Mouse (Mus musculus): ENCODE results near the gene Tyrobp. TPM values are rescaled to one million over a fixed set of nuclear protein-coding genes. Genes with fewer than 3 reads are reported as not detected.

Gene Tyrobp
- polyA plus RNA-seq, 1 experiment from 2014 or later: 17.9 TPM

DNA sequence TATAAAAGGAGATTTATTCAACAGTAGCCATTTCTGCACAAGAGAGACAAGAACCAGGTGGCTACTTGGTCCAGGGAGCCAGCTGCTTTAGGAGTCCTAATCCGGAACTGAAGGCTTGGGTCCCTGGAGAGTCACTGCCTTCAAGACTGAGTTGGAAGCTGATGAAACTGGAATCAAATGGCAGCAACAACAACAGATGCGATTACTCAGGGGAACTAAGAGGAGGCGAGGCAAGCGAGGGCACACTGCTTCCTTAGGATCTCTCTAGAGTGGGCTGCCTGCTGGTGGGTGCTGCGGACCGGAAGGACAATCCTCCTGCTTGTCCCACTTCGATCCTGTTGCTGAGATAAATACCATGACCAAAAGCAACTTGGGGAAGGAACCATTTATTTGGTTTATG, 13.9 kb upstream of the Tyrobp start:
- ATAC-seq (ENCODE audit: insufficient read depth, low FRiP score, low TSS enrichment): no peak
- no peaks in the 10 kb centered on the region for H3K9me3 ChIP-seq (ENCODE audit: control insufficient read depth, low read length)
- H3K27ac ChIP-seq (ENCODE audit: low read depth, low read length): no peak overlapping the region

DNA sequence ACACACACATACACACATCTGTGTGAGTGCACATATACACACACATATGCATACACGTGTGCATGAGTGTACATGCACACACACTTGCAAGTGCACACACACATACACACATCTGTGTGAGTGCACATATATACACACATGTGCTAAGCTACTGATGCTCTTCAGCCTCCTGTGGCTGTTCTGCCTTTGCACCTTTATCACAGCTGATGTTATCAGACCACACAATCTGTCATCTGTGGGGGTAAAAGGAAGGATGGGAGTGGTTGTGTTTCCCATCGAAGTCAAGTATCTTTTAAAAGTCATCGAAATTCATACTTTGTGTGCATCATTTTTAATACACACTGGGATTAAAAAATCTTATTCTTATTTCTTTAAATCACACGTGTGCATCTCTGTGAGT, 11.2 kb upstream of the Tyrobp start:
- peaks cover 4% of the 10 kb centered on the region; the same call in 1 of the 2 replicates for H3K4me1 ChIP-seq (ENCODE audit: control insufficient read depth, insufficient read depth, low read length)
- ATAC-seq (ENCODE audit: insufficient read depth, low FRiP score, low TSS enrichment): no peak
- no peak overlapping the region for H3K27ac ChIP-seq (ENCODE audit: low read depth, low read length)
- DNase-seq (ENCODE audit: low spot score): no peak
- H3K4me3 ChIP-seq (ENCODE audit: low read depth, low read length): no peak overlapping the region
- H3K36me3 ChIP-seq (ENCODE audit: control insufficient read depth, insufficient read depth, low read length): no peaks in the 10 kb centered on the region
- no peaks in the 10 kb centered on the region for H3K27me3 ChIP-seq (ENCODE audit: control insufficient read depth, insufficient read depth, low read length)
- no peaks in the 10 kb centered on the region for H3K9me3 ChIP-seq (ENCODE audit: control insufficient read depth, low read length)
- WGBS: 76% methylated on average over 4 of the region's 4 CpGs
- no peak overlapping the region for H3K9ac ChIP-seq (ENCODE audit: low read length)
- H3K4me2 ChIP-seq (ENCODE audit: low read depth): no peak overlapping the region

More for the DNA sequence above, 13.9 kb upstream of the Tyrobp start:
- WGBS: 48% methylated on average over 7 of the region's 7 CpGs
- H3K4me2 ChIP-seq (ENCODE audit: low read depth): no peak overlapping the region
- H3K9ac ChIP-seq (ENCODE audit: low read length): no peak overlapping the region
- peaks cover 4% of the 10 kb centered on the region; the same call in 1 of the 2 replicates for H3K4me1 ChIP-seq (ENCODE audit: control insufficient read depth, insufficient read depth, low read length)
- H3K36me3 ChIP-seq (ENCODE audit: control insufficient read depth, insufficient read depth, low read length): no peaks in the 10 kb centered on the region
- no peak for DNase-seq (ENCODE audit: low spot score)
- no peaks in the 10 kb centered on the region for H3K27me3 ChIP-seq (ENCODE audit: control insufficient read depth, insufficient read depth, low read length)
- H3K4me3 ChIP-seq (ENCODE audit: low read depth, low read length): no peak overlapping the region

GRCm38 (mm10) chr7:30408639-30409038, 4.9 kb upstream of the Tyrobp start:
- no peak overlapping the region for H3K27ac ChIP-seq (ENCODE audit: low read depth, low read length)
- H3K36me3 ChIP-seq (ENCODE audit: control insufficient read depth, insufficient read depth, low read length): no peaks in the 10 kb centered on the region
- H3K9me3 ChIP-seq (ENCODE audit: control insufficient read depth, low read length): no peaks in the 10 kb centered on the region
- no peak overlapping the region for H3K4me3 ChIP-seq (ENCODE audit: low read depth, low read length)
- no peak overlapping the region for H3K4me2 ChIP-seq (ENCODE audit: low read depth)
- no peaks in the 10 kb centered on the region for H3K27me3 ChIP-seq (ENCODE audit: control insufficient read depth, insufficient read depth, low read length)
- ATAC-seq (ENCODE audit: insufficient read depth, low FRiP score, low TSS enrichment) (no peak), DNase-seq (ENCODE audit: low spot score) (no peak)
- no peak overlapping the region for H3K9ac ChIP-seq (ENCODE audit: low read length)
- no peaks in the 10 kb centered on the region for H3K4me1 ChIP-seq (ENCODE audit: control insufficient read depth, insufficient read depth, low read length)
- WGBS: 79% methylated on average over 3 of the region's 3 CpGs

DNA sequence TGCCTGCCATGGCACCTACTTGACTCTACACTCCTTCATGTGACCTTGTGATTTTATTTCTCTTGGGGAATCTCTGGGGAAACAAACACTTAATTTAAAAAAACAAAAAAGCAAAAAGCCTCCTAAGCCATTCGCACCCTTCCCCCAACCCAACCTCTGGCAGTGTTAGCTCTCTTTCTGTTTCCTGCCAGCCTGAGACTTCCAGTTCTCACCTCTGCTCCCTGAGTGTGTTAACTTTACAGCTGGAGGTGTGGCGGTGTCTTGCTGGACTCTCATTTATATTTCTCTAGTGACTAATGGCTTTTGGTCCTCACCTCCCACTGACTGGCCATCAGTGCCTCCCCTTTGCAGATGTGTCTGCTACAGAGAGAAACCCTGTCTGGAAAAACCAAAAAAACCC, 3.8 kb upstream of the Tyrobp start:
- WGBS: 40% methylated on average over 2 of the region's 2 CpGs

DNA sequence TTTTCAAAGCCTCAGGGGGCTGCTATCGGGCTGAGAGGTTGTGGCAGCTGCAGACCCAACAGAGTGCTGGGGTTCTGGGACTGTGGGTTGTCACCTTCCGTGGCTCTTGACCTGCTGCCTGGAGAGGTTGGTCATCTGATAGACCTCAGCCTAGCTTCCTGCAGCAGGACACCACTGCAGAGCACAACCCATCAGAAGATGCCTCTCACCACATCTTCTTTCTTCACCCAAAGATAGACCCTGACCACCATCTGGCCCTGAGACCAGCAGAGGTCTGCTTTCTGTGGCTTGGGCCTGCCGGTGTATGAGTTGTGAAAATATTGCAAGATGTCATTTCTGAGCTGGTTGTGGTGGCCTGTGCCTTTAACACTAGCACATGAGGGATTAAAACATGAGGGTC, 2.5 kb upstream of the Tyrobp start:
- Histone ChIP-seq H3K9me3 (ENCODE audit: control insufficient read depth, low read length) (no peaks in the 10 kb centered on the region), H3K36me3 (ENCODE audit: control insufficient read depth, insufficient read depth, low read length) (no peaks in the 10 kb centered on the region), H3K4me3 (ENCODE audit: low read depth, low read length) (no peak overlapping the region), H3K27me3 (ENCODE audit: control insufficient read depth, insufficient read depth, low read length) (no peaks in the 10 kb centered on the region), H3K4me2 (ENCODE audit: low read depth) (no peak overlapping the region), H3K27ac (ENCODE audit: low read depth, low read length) (no peak overlapping the region), H3K9ac (ENCODE audit: low read length) (no peak overlapping the region), H3K4me1 (ENCODE audit: control insufficient read depth, insufficient read depth, low read length) (no peaks in the 10 kb centered on the region)
- DNase-seq (ENCODE audit: low spot score): no peak
- ATAC-seq (ENCODE audit: insufficient read depth, low FRiP score, low TSS enrichment): no peak
- WGBS: 74% methylated on average over 3 of the region's 3 CpGs

More for the DNA sequence above, 3.8 kb upstream of the Tyrobp start:
- H3K27ac ChIP-seq (ENCODE audit: low read depth, low read length): no peak overlapping the region
- H3K4me3 ChIP-seq (ENCODE audit: low read depth, low read length): no peak overlapping the region
- DNase-seq (ENCODE audit: low spot score) (no peak), ATAC-seq (ENCODE audit: insufficient read depth, low FRiP score, low TSS enrichment) (no peak)
- H3K9ac ChIP-seq (ENCODE audit: low read length): no peak overlapping the region
- no peaks in the 10 kb centered on the region for H3K27me3 ChIP-seq (ENCODE audit: control insufficient read depth, insufficient read depth, low read length)
- no peak overlapping the region for H3K4me2 ChIP-seq (ENCODE audit: low read depth)
- no peaks in the 10 kb centered on the region for H3K36me3 ChIP-seq (ENCODE audit: control insufficient read depth, insufficient read depth, low read length)
- H3K4me1 ChIP-seq (ENCODE audit: control insufficient read depth, insufficient read depth, low read length): no peaks in the 10 kb centered on the region
- H3K9me3 ChIP-seq (ENCODE audit: control insufficient read depth, low read length): no peaks in the 10 kb centered on the region

- Histone ChIP-seq H3K4me2 (ENCODE audit: low read depth) (no peak overlapping the region), H3K9ac (ENCODE audit: low read length) (no peak overlapping the region), H3K4me1 (ENCODE audit: control insufficient read depth, insufficient read depth, low read length) (no peaks in the 10 kb centered on the region), H3K9me3 (ENCODE audit: control insufficient read depth, low read length) (no peaks in the 10 kb centered on the region), H3K36me3 (ENCODE audit: control insufficient read depth, insufficient read depth, low read length) (no peaks in the 10 kb centered on the region), H3K4me3 (ENCODE audit: low read depth, low read length) (no peak overlapping the region), H3K27me3 (ENCODE audit: control insufficient read depth, insufficient read depth, low read length) (no peaks in the 10 kb centered on the region), H3K27ac (ENCODE audit: low read depth, low read length) (no peak overlapping the region)
- WGBS: 65% methylated on average over 4 of the region's 4 CpGs
- DNase-seq (ENCODE audit: low spot score) (no peak), ATAC-seq (ENCODE audit: insufficient read depth, low FRiP score, low TSS enrichment) (no peak)
Measured at GRCm38 (mm10) chr7:30412735-30413147, 819 bp upstream of the Tyrobp start.

DNA sequence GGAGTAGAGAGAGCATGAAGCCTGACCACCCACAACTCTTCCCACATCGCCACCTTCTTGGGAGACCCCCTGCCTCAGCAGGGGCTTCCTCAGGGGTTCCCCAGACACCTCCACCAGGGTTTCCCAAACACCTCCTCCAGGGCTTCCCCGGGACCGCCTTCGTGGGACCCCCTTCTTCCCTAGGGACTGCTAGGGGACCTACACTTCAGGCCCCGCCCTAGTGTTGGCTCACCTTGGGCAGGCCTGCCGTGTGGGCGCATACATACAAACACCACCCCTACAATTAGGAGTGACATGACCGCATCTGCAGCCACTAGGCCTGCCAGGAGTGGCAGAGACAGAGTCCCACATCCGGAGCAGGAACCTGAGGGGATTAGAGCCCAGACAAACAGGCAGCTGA, 4.3 kb downstream of the Tyrobp start:
- Histone ChIP-seq H3K9me3 (ENCODE audit: control insufficient read depth, low read length) (no peaks in the 10 kb centered on the region), H3K27ac (ENCODE audit: low read depth, low read length) (no peak overlapping the region), H3K4me2 (ENCODE audit: low read depth) (no peak overlapping the region), H3K4me3 (ENCODE audit: low read depth, low read length) (no peak overlapping the region), H3K36me3 (ENCODE audit: control insufficient read depth, insufficient read depth, low read length) (no peaks in the 10 kb centered on the region), H3K9ac (ENCODE audit: low read length) (no peak overlapping the region), H3K27me3 (ENCODE audit: control insufficient read depth, insufficient read depth, low read length) (peaks cover 4% of the 10 kb centered on the region; the same call in 1 of the 2 replicates), H3K4me1 (ENCODE audit: control insufficient read depth, insufficient read depth, low read length) (peaks cover 7% of the 10 kb centered on the region; the same call in 1 of the 2 replicates)
- DNase-seq (ENCODE audit: low spot score): no peak
- no peak for ATAC-seq (ENCODE audit: insufficient read depth, low FRiP score, low TSS enrichment)
- WGBS: 75% methylated on average over 9 of the region's 9 CpGs

DNA sequence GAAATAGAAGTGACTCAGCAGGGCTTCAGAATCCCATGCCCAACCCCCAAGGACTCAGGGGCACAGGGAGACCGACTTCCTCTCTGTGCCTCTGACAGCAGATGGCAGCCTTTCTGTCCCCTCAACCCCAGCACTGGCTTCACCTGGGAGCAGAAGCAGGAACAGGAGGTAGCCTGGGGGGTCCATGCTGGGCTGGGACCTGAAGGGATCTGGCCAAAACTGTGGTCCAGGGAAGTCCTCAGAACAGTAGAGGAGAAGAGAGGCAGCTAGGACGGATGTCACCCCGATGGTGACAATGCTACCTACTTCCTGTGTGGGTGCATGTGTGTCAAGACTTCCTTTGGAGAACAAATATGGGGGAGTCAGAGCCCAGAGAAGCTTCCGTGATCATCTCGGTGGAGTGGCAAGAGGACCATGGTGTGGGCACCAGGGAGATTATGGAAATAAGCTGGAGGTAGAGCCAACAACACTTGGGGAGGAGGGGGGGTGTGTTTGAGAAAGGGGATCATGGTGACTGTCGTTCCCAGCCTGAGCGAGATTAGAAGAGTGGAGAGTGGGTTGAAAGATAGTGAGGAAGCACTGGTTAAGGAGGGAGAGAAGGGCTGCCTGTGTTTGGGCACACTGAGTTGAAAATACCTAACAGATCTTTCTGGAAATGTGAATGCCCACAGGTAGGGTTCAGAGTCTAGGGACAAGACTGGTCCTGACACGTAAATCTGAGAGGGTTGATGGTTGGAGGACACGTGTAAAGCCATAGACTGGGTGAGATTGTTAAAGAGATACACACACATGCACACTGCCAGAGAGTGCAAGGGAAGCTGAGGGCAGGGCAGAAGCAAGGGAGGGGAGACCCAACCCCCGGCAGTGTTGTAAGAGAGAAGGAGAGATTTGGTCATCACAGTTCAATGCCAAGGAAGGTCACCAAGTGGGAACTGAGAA, 6.3 kb downstream of the Tyrobp start, which contains the start of gene Hcst:
Gene Hcst, minus strand, starts transcription at position 294 of the 939 bp plus-strand sequence.
- ATAC-seq (ENCODE audit: insufficient read depth, low FRiP score, low TSS enrichment): no peak
- no peak within 1 kb of the TSS for H3K4me3 ChIP-seq (ENCODE audit: low read depth, low read length)
- H3K36me3 ChIP-seq (ENCODE audit: control insufficient read depth, insufficient read depth, low read length): no peaks in the 10 kb centered on the region
- WGBS: 78% methylated on average over 10 of the region's 10 CpGs
- no peaks in the 10 kb centered on the region for H3K9me3 ChIP-seq (ENCODE audit: control insufficient read depth, low read length)
- DNase-seq (ENCODE audit: low spot score): no peak
- no peak within 1 kb of the TSS for H3K4me2 ChIP-seq (ENCODE audit: low read depth)
- H3K27me3 ChIP-seq (ENCODE audit: control insufficient read depth, insufficient read depth, low read length): peaks cover 4% of the 10 kb centered on the region; the same call in 1 of the 2 replicates
- H3K9ac ChIP-seq (ENCODE audit: low read length): no peak within 1 kb of the TSS
- H3K4me1 ChIP-seq (ENCODE audit: control insufficient read depth, insufficient read depth, low read length): peaks cover 7% of the 10 kb centered on the region; the same call in 1 of the 2 replicates
- H3K27ac ChIP-seq (ENCODE audit: low read depth, low read length): no peak within 1 kb of the TSS

DNA sequence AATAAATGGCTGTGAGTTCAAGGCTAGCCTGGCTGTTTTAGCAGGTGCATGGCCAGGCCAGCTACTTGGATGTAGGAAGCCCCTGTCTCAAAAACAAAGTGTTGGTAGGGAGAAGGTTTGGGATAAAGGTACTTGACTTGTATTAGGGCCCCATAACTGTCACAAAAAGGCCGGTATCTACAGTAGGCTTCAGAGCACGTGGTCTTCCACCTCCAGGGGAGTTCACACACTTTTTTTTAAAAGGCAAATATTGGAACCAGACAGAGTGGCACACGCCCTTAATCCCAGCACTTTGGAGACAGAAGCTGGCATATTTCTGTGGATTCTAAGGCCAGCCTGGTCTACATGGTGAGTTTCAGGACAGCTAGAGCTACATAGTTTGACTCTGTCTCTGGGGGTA, 7.1 kb downstream of the Tyrobp start:
- peaks cover 7% of the 10 kb centered on the region; the same call in 1 of the 2 replicates for H3K4me1 ChIP-seq (ENCODE audit: control insufficient read depth, insufficient read depth, low read length)
- peaks cover 4% of the 10 kb centered on the region; the same call in 1 of the 2 replicates for H3K27me3 ChIP-seq (ENCODE audit: control insufficient read depth, insufficient read depth, low read length)
- H3K27ac ChIP-seq (ENCODE audit: low read depth, low read length): no peak overlapping the region
- no peak overlapping the region for H3K4me3 ChIP-seq (ENCODE audit: low read depth, low read length)
- no peak overlapping the region for H3K9ac ChIP-seq (ENCODE audit: low read length)
- WGBS: 88% methylated on average over 3 of the region's 3 CpGs
- H3K4me2 ChIP-seq (ENCODE audit: low read depth): no peak overlapping the region
- ATAC-seq (ENCODE audit: insufficient read depth, low FRiP score, low TSS enrichment) (no peak), DNase-seq (ENCODE audit: low spot score) (no peak)
- H3K9me3 ChIP-seq (ENCODE audit: control insufficient read depth, low read length): no peaks in the 10 kb centered on the region
- H3K36me3 ChIP-seq (ENCODE audit: control insufficient read depth, insufficient read depth, low read length): no peaks in the 10 kb centered on the region
